Mouse (Mus musculus): ENCODE results near the gene Neurod2. TPM values are rescaled to one million over a fixed set of nuclear protein-coding genes. Genes with fewer than 3 reads are reported as not detected.

Neurod2 gene
- polyA plus RNA-seq, 1 experiment from 2014 or later, result not detected

DNA sequence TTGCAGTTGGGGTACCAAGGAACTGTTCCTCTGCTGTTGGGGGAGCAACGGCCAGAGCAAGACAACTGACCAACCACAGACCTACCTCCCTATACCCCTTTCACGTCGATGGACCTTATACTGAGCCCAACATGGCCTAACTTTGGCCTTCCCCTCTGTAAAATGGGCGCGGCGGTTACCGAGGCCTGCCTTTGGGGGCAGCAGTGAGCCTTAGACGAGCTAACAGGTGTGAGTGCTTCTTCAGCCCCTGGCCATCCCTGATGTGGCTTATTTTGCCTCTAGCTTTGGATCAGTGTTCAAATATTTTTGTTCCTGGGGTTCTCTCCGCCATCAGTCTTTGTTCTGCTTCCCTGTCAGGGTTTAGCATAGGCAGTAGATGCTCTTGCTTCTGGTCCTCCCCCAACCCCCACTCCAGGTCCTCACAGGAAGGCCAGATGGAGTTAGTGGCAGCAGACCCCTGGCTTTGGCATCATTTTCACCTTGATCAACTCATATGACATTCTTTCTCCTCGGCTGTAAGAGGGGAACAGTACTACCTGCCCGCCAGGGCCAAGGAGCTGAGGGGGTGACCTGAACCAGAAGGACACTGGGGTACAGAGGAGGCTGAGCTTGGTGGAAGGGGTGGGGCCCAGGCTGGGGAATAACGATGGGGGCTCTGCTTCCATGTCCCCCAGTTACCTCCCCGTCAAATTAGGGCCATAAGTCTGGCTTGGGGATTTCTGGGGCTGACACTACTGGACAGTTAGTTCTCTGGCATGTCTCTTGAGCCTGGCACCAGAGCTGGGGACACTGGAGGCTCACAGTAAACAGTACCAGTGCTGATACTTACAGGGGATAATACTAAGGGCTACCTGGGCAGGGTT, 7.0 kb upstream of the Neurod2 start:
- H3K4me1 ChIP-seq, result peaks cover 26% of the 10 kb centered on the region
- no peak overlapping the region for H3K27ac ChIP-seq (replicated peaks)
- H3K27me3 ChIP-seq (replicated peaks; ENCODE audit: low read depth, poor library complexity, severe bottlenecking), result peaks cover 99% of the 10 kb centered on the region
- H3K4me3 ChIP-seq, result no peak overlapping the region
- 16% methylated on average over 13 of the region's 13 CpGs for whole genome bisulfite sequencing
- no peak for DNase-seq (ENCODE audit: low spot score)
- H3K36me3 ChIP-seq (replicated peaks), result no peaks in the 10 kb centered on the region
- H3K9me3 ChIP-seq, result no peaks in the 10 kb centered on the region

DNA sequence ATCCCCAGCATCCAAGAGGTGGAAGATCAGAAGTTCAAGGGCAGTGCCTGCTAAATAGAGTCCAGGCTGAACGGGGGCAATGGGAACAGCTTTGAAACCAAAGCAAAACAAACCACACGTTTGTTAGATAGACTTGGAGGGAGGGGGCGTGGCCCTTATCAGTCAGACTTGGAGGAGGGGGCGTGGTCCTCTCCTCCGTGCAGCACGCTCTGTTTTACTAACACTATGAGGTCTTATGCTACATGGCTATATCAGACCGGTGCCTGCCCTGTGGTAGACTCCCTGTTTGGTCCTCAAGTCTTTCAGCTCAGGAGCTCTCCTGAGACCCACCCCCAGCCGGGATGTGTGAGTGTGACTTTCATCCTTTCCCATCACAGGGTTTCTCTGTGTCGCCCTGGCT, 5.8 kb upstream of the Neurod2 start:
- no peaks in the 10 kb centered on the region for H3K9me3 ChIP-seq
- H3K4me1 ChIP-seq, result peaks cover 26% of the 10 kb centered on the region
- H3K4me3 ChIP-seq, result no peak overlapping the region
- peaks cover 100% of the 10 kb centered on the region for H3K27me3 ChIP-seq (replicated peaks; ENCODE audit: low read depth, poor library complexity, severe bottlenecking)
- no peak overlapping the region for H3K27ac ChIP-seq (replicated peaks)
- 8% methylated on average over 9 of the region's 9 CpGs for WGBS
- DNase-seq (ENCODE audit: low spot score), result no peak
- H3K36me3 ChIP-seq (replicated peaks), result no peaks in the 10 kb centered on the region

DNA sequence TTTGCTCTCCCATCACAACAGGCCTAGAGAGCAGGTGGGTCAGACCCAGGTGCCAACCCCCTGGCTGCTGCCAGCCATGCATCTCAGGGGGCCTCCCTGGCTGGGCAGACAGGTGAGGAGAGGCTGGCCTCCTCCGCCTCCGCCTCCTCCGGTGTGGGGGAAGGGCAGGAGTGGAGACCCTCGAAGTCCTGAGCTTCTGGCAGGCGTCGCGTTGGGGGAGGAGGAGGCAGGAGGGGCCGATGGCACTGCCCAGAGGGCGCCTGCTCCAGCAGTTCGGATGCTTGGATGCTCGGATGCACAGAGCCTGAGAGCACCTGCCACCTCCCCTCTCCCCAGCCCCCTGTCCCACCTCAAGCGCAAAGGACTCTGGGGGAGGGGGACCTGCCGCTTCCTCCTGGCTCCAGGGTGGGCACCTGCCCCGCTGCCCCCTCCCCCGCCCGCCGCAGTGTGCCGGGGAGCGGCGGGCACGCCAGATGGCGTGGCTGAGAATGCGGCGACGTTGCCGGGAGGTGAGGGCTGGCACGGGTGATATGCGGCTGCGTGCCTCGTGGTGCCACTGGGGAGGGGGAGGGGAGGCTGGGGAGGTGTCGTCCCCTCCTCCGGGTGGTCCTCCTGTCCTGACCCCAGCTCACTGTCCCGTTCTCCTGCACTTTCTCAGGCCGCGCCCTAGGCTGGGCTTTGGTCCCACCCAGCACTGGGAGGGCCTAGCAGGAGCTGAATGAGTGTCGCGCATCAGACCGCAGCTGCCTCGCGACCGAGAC, 4.7 kb upstream of the Neurod2 start:
- WGBS, result 3% methylated on average over 41 of the region's 41 CpGs
- H3K4me3 ChIP-seq, result peak overlapping the region; percentile 41
- H3K9me3 ChIP-seq, result no peaks in the 10 kb centered on the region
- no peak overlapping the region for H3K27ac ChIP-seq (replicated peaks)
- H3K27me3 ChIP-seq (replicated peaks; ENCODE audit: low read depth, poor library complexity, severe bottlenecking), result peaks cover 100% of the 10 kb centered on the region
- no peaks in the 10 kb centered on the region for H3K36me3 ChIP-seq (replicated peaks)
- DNase-seq (ENCODE audit: low spot score), result no peak
- peaks cover 23% of the 10 kb centered on the region for H3K4me1 ChIP-seq

DNA sequence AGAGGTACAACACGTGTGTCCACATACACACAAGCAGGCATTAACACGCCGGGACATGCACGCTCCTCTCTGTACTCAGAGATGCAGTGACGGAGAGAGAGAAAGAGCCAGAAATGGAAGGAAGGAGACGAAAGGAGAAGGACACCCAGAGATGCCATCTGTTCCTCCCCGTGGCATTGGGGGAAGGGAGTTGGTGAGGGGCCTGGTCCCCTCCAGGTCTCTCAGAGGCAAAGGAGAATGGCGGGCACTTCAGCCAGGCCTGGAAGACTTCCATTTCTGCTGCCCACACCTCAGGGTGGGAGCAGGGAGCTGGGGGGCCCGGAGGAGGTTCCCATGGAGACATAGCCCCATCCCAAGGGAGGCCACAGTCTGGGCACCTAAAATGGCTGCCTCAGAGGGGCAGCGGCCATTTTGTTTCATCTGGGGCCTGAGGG, 3.8 kb upstream of the Neurod2 start:
- peaks cover 21% of the 10 kb centered on the region for H3K4me1 ChIP-seq
- no peak overlapping the region for H3K27ac ChIP-seq (replicated peaks)
- no peak for DNase-seq (ENCODE audit: low spot score)
- no peaks in the 10 kb centered on the region for H3K9me3 ChIP-seq
- H3K36me3 ChIP-seq (replicated peaks), result no peaks in the 10 kb centered on the region
- 76% methylated on average over 10 of the region's 10 CpGs for WGBS
- peaks cover 100% of the 10 kb centered on the region for H3K27me3 ChIP-seq (replicated peaks; ENCODE audit: low read depth, poor library complexity, severe bottlenecking)
- no peak overlapping the region for H3K4me3 ChIP-seq

DNA sequence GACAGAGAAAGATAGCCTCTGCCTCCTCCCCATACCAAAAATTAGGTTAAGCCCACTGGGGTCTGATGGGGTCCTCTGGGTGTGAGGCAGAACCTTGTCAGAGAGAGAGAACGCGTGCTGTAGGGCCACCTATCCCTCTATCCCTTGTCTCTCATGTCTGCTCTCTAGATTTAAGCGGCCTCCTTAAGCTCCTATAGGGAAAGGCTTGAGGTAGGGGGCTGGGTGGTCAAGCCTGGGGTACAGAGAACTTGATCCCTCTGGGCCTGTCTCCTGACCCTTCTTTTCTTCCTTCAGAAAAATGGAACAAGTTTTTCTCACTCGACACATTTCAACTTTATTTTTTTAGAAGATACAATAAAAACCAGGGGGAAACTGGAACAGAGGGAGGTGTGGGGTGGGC, 3.4 kb upstream of the Neurod2 start:
- WGBS, result 79% methylated on average over 4 of the region's 4 CpGs
- H3K36me3 ChIP-seq (replicated peaks), result no peaks in the 10 kb centered on the region

GRCm38 (mm10) chr11:98332186-98332585, 2.7 kb upstream of the Neurod2 start:
- H3K4me1 ChIP-seq, result peaks cover 31% of the 10 kb centered on the region
- DNase-seq (ENCODE audit: low spot score), result no peak
- H3K27me3 ChIP-seq (replicated peaks; ENCODE audit: low read depth, poor library complexity, severe bottlenecking), result peaks cover 100% of the 10 kb centered on the region
- no peak overlapping the region for H3K27ac ChIP-seq (replicated peaks)
- 75% methylated on average over 3 of the region's 3 CpGs for WGBS
- no peak overlapping the region for H3K4me3 ChIP-seq
- no peaks in the 10 kb centered on the region for H3K9me3 ChIP-seq
- H3K36me3 ChIP-seq (replicated peaks), result no peaks in the 10 kb centered on the region

More for the DNA sequence above, 3.4 kb upstream of the Neurod2 start:
- Histone ChIP-seq H3K9me3 (no peaks in the 10 kb centered on the region), H3K4me1 (peaks cover 25% of the 10 kb centered on the region), H3K27me3 (replicated peaks; ENCODE audit: low read depth, poor library complexity, severe bottlenecking) (peaks cover 100% of the 10 kb centered on the region), H3K27ac (replicated peaks) (no peak overlapping the region), H3K4me3 (no peak overlapping the region)
- no peak for DNase-seq (ENCODE audit: low spot score)

GRCm38 (mm10) chr11:98331401-98331800, 2.0 kb upstream of the Neurod2 start:
- Histone ChIP-seq H3K9me3 (no peaks in the 10 kb centered on the region), H3K36me3 (replicated peaks) (no peaks in the 10 kb centered on the region), H3K27me3 (replicated peaks; ENCODE audit: low read depth, poor library complexity, severe bottlenecking) (peaks cover 100% of the 10 kb centered on the region), H3K4me1 (peaks cover 37% of the 10 kb centered on the region), H3K4me3 (no peak overlapping the region), H3K27ac (replicated peaks) (no peak overlapping the region)
- 68% methylated on average over 1 of the region's 1 CpGs for WGBS
- no peak for DNase-seq (ENCODE audit: low spot score)

DNA sequence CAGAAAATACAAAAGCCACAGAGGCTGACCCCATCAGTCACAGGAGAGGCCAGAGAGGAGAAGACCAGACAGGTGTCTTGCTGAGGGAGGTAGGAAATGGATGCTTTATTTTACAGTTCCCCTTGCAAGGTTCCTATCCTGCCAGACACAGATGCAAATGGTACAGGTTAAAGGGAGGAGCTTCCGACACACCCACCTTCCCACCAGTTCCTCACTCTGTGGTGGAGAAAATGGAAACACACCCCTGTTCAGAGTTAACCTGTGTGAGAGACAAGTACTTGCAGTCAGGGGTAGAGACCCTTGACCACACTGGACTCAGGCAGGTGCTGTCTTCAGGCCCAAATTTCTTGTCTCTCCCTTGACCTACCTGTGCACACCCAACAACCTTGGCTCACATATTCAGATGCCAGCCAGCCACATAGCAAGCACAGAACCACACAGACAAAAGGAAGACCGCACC, 1.3 kb upstream of the Neurod2 start:
- peaks cover 37% of the 10 kb centered on the region for H3K4me1 ChIP-seq
- 49% methylated on average over 2 of the region's 2 CpGs for WGBS
- H3K27me3 ChIP-seq (replicated peaks; ENCODE audit: low read depth, poor library complexity, severe bottlenecking), result peaks cover 100% of the 10 kb centered on the region
- no peak for DNase-seq (ENCODE audit: low spot score)
- H3K36me3 ChIP-seq (replicated peaks), result no peaks in the 10 kb centered on the region
- no peak overlapping the region for H3K4me3 ChIP-seq
- H3K27ac ChIP-seq (replicated peaks), result no peak overlapping the region
- no peaks in the 10 kb centered on the region for H3K9me3 ChIP-seq

GRCm38 (mm10) chr11:98329960-98330744, 704 bp upstream of the Neurod2 start:
- DNase-seq (ENCODE audit: low spot score), result no peak

DNA sequence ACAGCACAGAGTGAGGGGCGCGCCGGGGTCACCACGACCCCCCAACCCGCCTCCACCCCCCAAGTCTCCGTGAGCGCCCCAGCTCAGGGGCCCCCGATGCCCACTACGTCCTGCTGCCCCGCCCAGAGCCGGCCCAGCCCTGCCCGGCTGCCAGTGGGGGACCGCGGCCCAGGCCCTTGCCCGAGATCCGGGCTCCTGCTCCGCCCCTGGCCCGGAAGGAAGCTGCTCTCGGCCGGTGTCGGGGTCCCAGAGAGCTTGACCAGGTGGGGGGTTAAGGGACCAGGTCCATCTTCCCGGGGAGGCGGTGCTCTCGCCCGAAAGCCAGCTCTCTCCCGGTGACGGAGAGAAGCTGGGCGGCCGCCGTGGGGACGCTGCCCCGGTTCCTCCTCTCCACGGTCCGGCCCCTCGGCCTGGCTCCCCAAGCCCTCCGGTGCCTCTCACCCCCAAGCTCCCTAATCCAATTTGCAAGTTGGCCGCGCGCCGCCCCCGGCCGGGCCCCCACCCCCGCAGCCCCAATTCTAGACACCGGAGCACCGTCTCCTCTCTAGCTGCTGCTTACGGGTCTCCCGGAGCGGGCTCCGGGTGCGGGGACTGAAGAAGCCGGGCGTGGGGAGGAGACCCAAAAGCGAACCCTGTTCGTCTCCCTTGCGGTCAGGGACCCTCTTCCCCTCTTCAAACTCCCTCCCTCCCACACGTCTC, 928 bp downstream of the Neurod2 start:
- Histone ChIP-seq H3K9me3 (no peaks in the 10 kb centered on the region), H3K27me3 (replicated peaks; ENCODE audit: low read depth, poor library complexity, severe bottlenecking) (peaks cover 100% of the 10 kb centered on the region), H3K27ac (replicated peaks) (no peak overlapping the region), H3K4me1 (peaks cover 26% of the 10 kb centered on the region), H3K36me3 (replicated peaks) (no peaks in the 10 kb centered on the region), H3K4me3 (peak overlapping the region; percentile 44)
- DNase-seq (ENCODE audit: low spot score), result peak; percentile 53
- 1% methylated on average over 56 of the region's 56 CpGs for WGBS

More at GRCm38 (mm10) chr11:98329960-98330744, 704 bp upstream of the Neurod2 start:
- Histone ChIP-seq H3K4me3 (no peak overlapping the region), H3K36me3 (replicated peaks) (no peaks in the 10 kb centered on the region), H3K27ac (replicated peaks) (no peak overlapping the region), H3K27me3 (replicated peaks; ENCODE audit: low read depth, poor library complexity, severe bottlenecking) (peaks cover 100% of the 10 kb centered on the region), H3K4me1 (peaks cover 37% of the 10 kb centered on the region), H3K9me3 (no peaks in the 10 kb centered on the region)
- 30% methylated on average over 9 of the region's 9 CpGs for WGBS

GRCm38 (mm10) chr11:98328031-98328370, 1.4 kb downstream of the Neurod2 start:
- no peak for DNase-seq (ENCODE audit: low spot score)
- Histone ChIP-seq H3K36me3 (replicated peaks) (no peaks in the 10 kb centered on the region), H3K9me3 (no peaks in the 10 kb centered on the region), H3K27ac (replicated peaks) (no peak overlapping the region), H3K4me3 (peak overlapping the region; percentile 44), H3K27me3 (replicated peaks; ENCODE audit: low read depth, poor library complexity, severe bottlenecking) (peaks cover 100% of the 10 kb centered on the region), H3K4me1 (peaks cover 26% of the 10 kb centered on the region)
- WGBS, result under 1% methylated on average over 35 of the region's 35 CpGs

Measured in embryonic facial prominence, embryonic 10.5 days (tissue).